Mouse (Mus musculus): ENCODE measurements around the gene Kif22. TPM values are rescaled to one million over a fixed set of nuclear protein-coding genes. Genes with fewer than 3 reads are reported as not detected.

The Kif22 gene
- polyA plus RNA-seq, 1 experiment from 2014 or later = 17.6 TPM

DNA sequence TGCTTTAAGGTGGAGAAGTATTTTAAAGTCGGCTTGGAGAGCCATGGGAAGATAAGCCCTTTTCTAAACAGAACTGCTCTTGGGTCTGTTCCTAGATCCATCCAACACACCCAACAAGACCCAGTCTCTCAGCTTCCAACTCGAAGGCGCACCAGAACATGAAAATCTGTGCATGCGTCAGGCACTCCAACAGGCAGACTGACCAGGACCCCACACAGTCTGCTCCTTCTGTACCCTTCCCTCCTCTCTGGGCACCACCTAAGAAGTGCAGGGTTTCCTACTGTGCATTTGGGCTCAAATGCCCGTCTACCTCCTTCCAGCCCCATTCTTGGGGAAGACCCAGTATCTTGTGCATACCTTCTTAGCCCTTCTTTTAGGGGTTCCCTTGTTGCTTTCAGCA is 21.8 kb downstream of the Kif22 start:
- 18% methylated on average over 5 of the region's 5 CpGs for WGBS
- Histone ChIP-seq H3K4me1 (ENCODE audit: control insufficient read depth, insufficient read depth, low read length) (peaks cover 75% of the 10 kb centered on the region), H3K36me3 (ENCODE audit: control insufficient read depth, insufficient read depth, low read length) (peaks cover 11% of the 10 kb centered on the region), H3K27me3 (ENCODE audit: control insufficient read depth, insufficient read depth, low read depth, low read length) (no peaks in the 10 kb centered on the region), H3K4me2 (ENCODE audit: low read length) (peak overlapping the region; percentile 87), H3K4me3 (ENCODE audit: low read depth, low read length) (peak overlapping the region; percentile 53), H3K9me3 (replicated peaks; ENCODE audit: control insufficient read depth, low read length, poor library complexity, severe bottlenecking) (no peaks in the 10 kb centered on the region), H3K27ac (ENCODE audit: low read length) (peak overlapping the region; percentile 89), H3K9ac (ENCODE audit: low read depth, low read length) (peak overlapping the region; percentile 84)
- no peak for ATAC-seq

- Histone ChIP-seq H3K27ac (ENCODE audit: low read length) (peak overlapping the region; percentile 89), H3K4me1 (ENCODE audit: control insufficient read depth, insufficient read depth, low read length) (peaks cover 79% of the 10 kb centered on the region)
- 57% methylated on average over 3 of the region's 3 CpGs for WGBS
Observed at GRCm38 (mm10) chr7:127020031-127020430, 22.2 kb downstream of the Kif22 start.

DNA sequence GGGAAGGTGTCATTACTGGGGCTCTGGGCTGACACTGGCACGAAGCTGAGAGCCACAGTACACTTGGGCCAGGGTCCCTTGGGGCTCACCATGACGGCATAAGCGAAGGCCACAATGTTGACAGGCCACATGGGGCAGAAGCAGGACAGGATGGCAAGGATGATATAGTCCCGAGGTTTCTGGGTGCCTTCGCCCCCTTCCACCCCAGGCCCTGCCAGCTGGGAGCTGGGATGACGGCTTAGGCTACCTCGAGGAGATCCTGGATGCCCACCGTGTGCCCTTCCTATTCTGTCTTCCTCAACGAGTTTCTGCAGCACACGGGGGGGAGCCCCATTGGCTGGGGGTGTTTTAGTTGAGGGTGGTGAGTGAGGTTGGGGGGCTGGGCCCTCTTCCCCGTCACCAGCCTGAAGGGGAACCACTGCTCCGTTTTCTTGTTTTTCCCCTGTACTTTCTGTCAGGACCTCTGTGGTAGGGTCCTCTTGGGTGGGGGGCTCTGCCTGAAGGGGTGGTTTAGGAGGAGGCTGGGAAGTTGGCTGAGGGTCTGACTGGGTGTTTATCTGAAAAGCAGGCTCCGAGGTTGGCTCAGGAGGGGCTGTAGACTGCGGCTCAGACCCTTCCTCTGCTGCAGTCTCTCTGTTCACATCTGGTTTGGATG is 22.8 kb downstream of the Kif22 start:
- H3K4me2 ChIP-seq (ENCODE audit: low read length) = peak overlapping the region; percentile 87
- peak overlapping the region; percentile 53; the same call in 1 of the 2 replicates for H3K4me3 ChIP-seq (ENCODE audit: low read depth, low read length)
- H3K27ac ChIP-seq (ENCODE audit: low read length) = no peak overlapping the region
- WGBS = 74% methylated on average over 14 of the region's 14 CpGs
- H3K4me1 ChIP-seq (ENCODE audit: control insufficient read depth, insufficient read depth, low read length) = peaks cover 75% of the 10 kb centered on the region
- ATAC-seq = no peak
- H3K9me3 ChIP-seq (replicated peaks; ENCODE audit: control insufficient read depth, low read length, poor library complexity, severe bottlenecking) = no peaks in the 10 kb centered on the region
- H3K9ac ChIP-seq (ENCODE audit: low read depth, low read length) = peak overlapping the region; percentile 84
- no peaks in the 10 kb centered on the region for H3K27me3 ChIP-seq (ENCODE audit: control insufficient read depth, insufficient read depth, low read depth, low read length)
- H3K36me3 ChIP-seq (ENCODE audit: control insufficient read depth, insufficient read depth, low read length) = peaks cover 16% of the 10 kb centered on the region

More at GRCm38 (mm10) chr7:127020031-127020430, 22.2 kb downstream of the Kif22 start:
- peak overlapping the region; percentile 84 for H3K9ac ChIP-seq (ENCODE audit: low read depth, low read length)
- no peak for ATAC-seq
- H3K9me3 ChIP-seq (replicated peaks; ENCODE audit: control insufficient read depth, low read length, poor library complexity, severe bottlenecking) = no peaks in the 10 kb centered on the region
- peak overlapping the region; percentile 87 for H3K4me2 ChIP-seq (ENCODE audit: low read length)
- H3K4me3 ChIP-seq (ENCODE audit: low read depth, low read length) = peak overlapping the region; percentile 53
- H3K27me3 ChIP-seq (ENCODE audit: control insufficient read depth, insufficient read depth, low read depth, low read length) = no peaks in the 10 kb centered on the region
- H3K36me3 ChIP-seq (ENCODE audit: control insufficient read depth, insufficient read depth, low read length) = peaks cover 16% of the 10 kb centered on the region

- Histone ChIP-seq H3K4me1 (ENCODE audit: control insufficient read depth, insufficient read depth, low read length) (peaks cover 69% of the 10 kb centered on the region), H3K9me3 (replicated peaks; ENCODE audit: control insufficient read depth, low read length, poor library complexity, severe bottlenecking) (no peaks in the 10 kb centered on the region), H3K9ac (ENCODE audit: low read depth, low read length) (peak overlapping the region; percentile 33), H3K4me3 (ENCODE audit: low read depth, low read length) (no peak overlapping the region), H3K27ac (ENCODE audit: low read length) (no peak overlapping the region), H3K36me3 (ENCODE audit: control insufficient read depth, insufficient read depth, low read length) (peaks cover 16% of the 10 kb centered on the region), H3K4me2 (ENCODE audit: low read length) (peak overlapping the region; percentile 13; the same call in 1 of the 2 replicates), H3K27me3 (ENCODE audit: control insufficient read depth, insufficient read depth, low read depth, low read length) (no peaks in the 10 kb centered on the region)
- ATAC-seq = no peak
- WGBS = 88% methylated on average over 15 of the region's 15 CpGs
Observed at GRCm38 (mm10) chr7:127018416-127019305, 23.6 kb downstream of the Kif22 start.

GRCm38 (mm10) chr7:127017950-127018345 is 24.3 kb downstream of the Kif22 start:
- peaks cover 62% of the 10 kb centered on the region for H3K4me1 ChIP-seq (ENCODE audit: control insufficient read depth, insufficient read depth, low read length)
- 0 out of 2 replicates have a peak overlapping the region, but pooled peaks have one; percentile 17 for H3K9ac ChIP-seq (ENCODE audit: low read depth, low read length)
- H3K36me3 ChIP-seq (ENCODE audit: control insufficient read depth, insufficient read depth, low read length) = peaks cover 10% of the 10 kb centered on the region
- no peaks in the 10 kb centered on the region for H3K27me3 ChIP-seq (ENCODE audit: control insufficient read depth, insufficient read depth, low read depth, low read length)
- H3K9me3 ChIP-seq (replicated peaks; ENCODE audit: control insufficient read depth, low read length, poor library complexity, severe bottlenecking) = no peaks in the 10 kb centered on the region
- no peak overlapping the region for H3K4me3 ChIP-seq (ENCODE audit: low read depth, low read length)
- WGBS = 54% methylated on average over 6 of the region's 6 CpGs
- peak overlapping the region; percentile 13; the same call in 1 of the 2 replicates for H3K4me2 ChIP-seq (ENCODE audit: low read length)
- H3K27ac ChIP-seq (ENCODE audit: low read length) = peak overlapping the region; percentile 36
- no peak for ATAC-seq

DNA sequence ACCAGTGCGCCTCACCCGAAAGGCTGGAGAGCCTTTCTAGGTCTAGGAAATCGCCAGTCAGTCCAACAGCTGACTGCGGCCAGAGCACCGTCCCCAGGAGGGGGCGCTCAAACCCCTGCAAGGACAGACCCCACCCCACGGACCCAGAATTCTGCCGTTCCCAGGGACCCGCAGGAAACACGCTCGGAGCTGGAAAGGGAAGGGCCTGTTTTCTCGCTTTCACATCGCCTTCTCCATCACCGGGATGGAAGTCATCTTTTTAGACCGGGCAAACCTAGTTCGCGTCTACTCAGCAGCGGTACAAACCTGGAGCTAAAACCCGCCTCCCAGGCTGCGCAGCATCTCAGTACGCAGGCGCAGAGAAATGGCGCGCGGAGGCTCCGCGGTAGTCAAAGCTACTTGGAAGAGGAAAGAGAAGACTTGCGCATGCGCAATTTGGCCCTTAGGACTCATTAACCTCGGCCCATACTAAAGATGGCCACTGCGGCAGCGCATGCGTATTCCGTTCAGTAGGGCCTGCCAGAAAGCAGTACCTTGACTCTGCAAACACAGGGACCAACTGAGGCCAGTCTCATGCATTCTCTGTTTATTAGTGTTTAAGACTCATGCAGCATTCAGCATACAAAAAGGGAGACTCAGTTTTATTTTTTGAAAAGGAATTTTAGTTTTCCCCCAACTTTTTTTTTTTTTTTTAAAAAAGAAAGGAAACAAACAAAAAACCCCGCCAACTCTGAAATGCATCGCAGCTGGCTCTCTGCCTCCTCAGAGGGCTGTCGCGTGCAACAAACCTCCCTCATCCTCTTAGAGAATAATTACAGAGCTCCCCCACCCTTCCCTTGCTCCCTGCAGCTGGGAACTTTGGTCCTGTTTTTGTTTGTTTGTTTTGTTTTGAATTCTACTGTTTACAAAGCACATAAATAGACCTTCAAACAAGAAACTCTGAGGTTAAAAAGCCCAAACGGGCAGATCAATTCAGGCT is 25.0 kb downstream of the Kif22 start, which contains the start of gene Pagr1a:
Pagr1a (minus strand) TSS at position 382 of the 979 bp plus-strand sequence.
- WGBS = 3% methylated on average over 39 of the region's 39 CpGs
- Histone ChIP-seq H3K9ac (ENCODE audit: low read depth, low read length) (peak within 1 kb of the TSS; percentile 81), H3K4me3 (ENCODE audit: low read depth, low read length) (peak within 1 kb of the TSS; percentile 58), H3K27me3 (ENCODE audit: control insufficient read depth, insufficient read depth, low read depth, low read length) (no peaks in the 10 kb centered on the region), H3K27ac (ENCODE audit: low read length) (peak within 1 kb of the TSS; percentile 94), H3K4me2 (ENCODE audit: low read length) (peak within 1 kb of the TSS; percentile 80), H3K9me3 (replicated peaks; ENCODE audit: control insufficient read depth, low read length, poor library complexity, severe bottlenecking) (no peaks in the 10 kb centered on the region), H3K36me3 (ENCODE audit: control insufficient read depth, insufficient read depth, low read length) (peaks cover 6% of the 10 kb centered on the region), H3K4me1 (ENCODE audit: control insufficient read depth, insufficient read depth, low read length) (peaks cover 55% of the 10 kb centered on the region)
- peak; percentile 82 for ATAC-seq

- Histone ChIP-seq H3K9ac (ENCODE audit: low read depth, low read length) (peak overlapping the region; percentile 81), H3K9me3 (replicated peaks; ENCODE audit: control insufficient read depth, low read length, poor library complexity, severe bottlenecking) (no peaks in the 10 kb centered on the region), H3K4me1 (ENCODE audit: control insufficient read depth, insufficient read depth, low read length) (peaks cover 51% of the 10 kb centered on the region), H3K4me2 (ENCODE audit: low read length) (peak overlapping the region; percentile 80), H3K27ac (ENCODE audit: low read length) (peak overlapping the region; percentile 94), H3K36me3 (ENCODE audit: control insufficient read depth, insufficient read depth, low read length) (peaks cover 6% of the 10 kb centered on the region), H3K27me3 (ENCODE audit: control insufficient read depth, insufficient read depth, low read depth, low read length) (no peaks in the 10 kb centered on the region), H3K4me3 (ENCODE audit: low read depth, low read length) (peak overlapping the region; percentile 58)
- 0% methylated on average over 22 of the region's 22 CpGs for WGBS
- ATAC-seq = peak; percentile 33
Observed at GRCm38 (mm10) chr7:127016486-127016938, 25.8 kb downstream of the Kif22 start.

GRCm38 (mm10) chr7:127016481-127016485 is 26.0 kb downstream of the Kif22 start, which contains the start of gene Pagr1b:
Gene Pagr1b, minus strand, starts transcription at chr7:127016484.
- H3K4me3 ChIP-seq (ENCODE audit: low read depth, low read length) = peak within 1 kb of the TSS; percentile 58
- H3K27me3 ChIP-seq (ENCODE audit: control insufficient read depth, insufficient read depth, low read depth, low read length) = no peaks in the 10 kb centered on the region
- H3K4me1 ChIP-seq (ENCODE audit: control insufficient read depth, insufficient read depth, low read length) = peaks cover 48% of the 10 kb centered on the region
- H3K9me3 ChIP-seq (replicated peaks; ENCODE audit: control insufficient read depth, low read length, poor library complexity, severe bottlenecking) = no peaks in the 10 kb centered on the region
- peak within 1 kb of the TSS; percentile 81 for H3K9ac ChIP-seq (ENCODE audit: low read depth, low read length)
- no peak for ATAC-seq
- H3K4me2 ChIP-seq (ENCODE audit: low read length) = peak within 1 kb of the TSS; percentile 80
- peak within 1 kb of the TSS; percentile 94 for H3K27ac ChIP-seq (ENCODE audit: low read length)
- H3K36me3 ChIP-seq (ENCODE audit: control insufficient read depth, insufficient read depth, low read length) = peaks cover 6% of the 10 kb centered on the region
